Mouse (Mus musculus) heart, embryonic 12.5 days (tissue): Measurements from ENCODE around the gene Gm21974. TPM values are rescaled to one million over a fixed set of nuclear protein-coding genes. Genes with fewer than 3 reads are reported as not detected.
"Not testable (repeated sequence)": the region's sequence is repeated elsewhere in the genome, so short reads cannot be mapped to it uniquely, and the experiment has no call there.

Source experiments
- ATAC-seq: fragments of 200-750 bp; cut with Nextera tagmentation; 2 replicates; pipeline ENCODE4 v1.8.0; 2017; ENCODE audit warnings: moderate TSS enrichment, moderate library complexity; ENCODE audit not compliant: insufficient number of reproducible peaks, low FRiP score
- H3K27ac ChIP-seq: fragments of 300-500 bp; sonication (generic); 2 replicates; pipeline ENCODE4 v1.5.1; 2016; ENCODE audit warnings: mild to moderate bottlenecking, moderate library complexity; ENCODE audit not compliant: poor library complexity, severe bottlenecking
- H3K27me3 ChIP-seq: fragments of 300-500 bp; sonication (generic); replicated peaks from 2 replicates; pipeline ENCODE4 v1.6.1; 2016; ENCODE audit warnings: mild to moderate bottlenecking, moderate library complexity
- H3K36me3 ChIP-seq: fragments of 300-500 bp; sonication (generic); 2 replicates; pipeline ENCODE4 v1.6.1; 2016; ENCODE audit warnings: mild to moderate bottlenecking, moderate library complexity
- H3K4me1 ChIP-seq: fragments of 300-500 bp; sonication (generic); replicated peaks from 2 replicates; pipeline ENCODE4 v1.6.1; 2016; ENCODE audit warnings: mild to moderate bottlenecking
- H3K4me2 ChIP-seq: fragments of 300-500 bp; sonication (generic); 2 replicates; pipeline ENCODE4 v1.6.1; 2016; ENCODE audit warnings: mild to moderate bottlenecking, moderate library complexity
- H3K4me3 ChIP-seq: fragments of 300-500 bp; sonication (generic); 2 replicates; pipeline ENCODE4 v1.5.1; 2016; ENCODE audit warnings: mild to moderate bottlenecking
- H3K9ac ChIP-seq: fragments of 300-500 bp; sonication (generic); 2 replicates; pipeline ENCODE4 v1.6.1; 2016; ENCODE audit warnings: mild to moderate bottlenecking, moderate library complexity
- H3K9me3 ChIP-seq: fragments of 300-500 bp; sonication (generic); replicated peaks from 2 replicates; pipeline ENCODE4 v1.6.1; 2016; ENCODE audit warnings: mild to moderate bottlenecking, moderate library complexity
- WGBS: fragments of 180-500 bp; shearing (Covaris S2); methylation state at CpG from one replicate; pipeline ENCODE4 v1.1.7; 2016; 5-methylcytosine and 5-hydroxymethylcytosine counted together
- polyA plus RNA-seq: library from polyadenylated mRNA; unstranded; fragments of >200 nt; fragmentation: Nextera tagmentation; extraction: Ambion mirVana; gene quantifications from 2 replicates; pipeline ENCODE4 v1.2.1, GENCODE M21; 2016

Gm21974 gene
- not detected in 2 replicates for polyA plus RNA-seq

GRCm38 (mm10) chr7:127895442-127895841, at the start of gene Gm21974, which contains the start of gene Vkorc1:
Gm21974 (minus strand) TSS chr7:127895454.
Vkorc1 (minus strand) TSS chr7:127895617.
- Histone ChIP-seq H3K27ac (peak within 1 kb of the TSS; percentile 73), H3K4me1 (peaks cover 28% of the 10 kb centered on the region), H3K36me3 (peaks cover 23% of the 10 kb centered on the region), H3K4me2 (peak within 1 kb of the TSS; percentile 92), H3K27me3 (no peaks in the 10 kb centered on the region), H3K4me3 (peak within 1 kb of the TSS; percentile 64), H3K9me3 (no peaks in the 10 kb centered on the region), H3K9ac (peak within 1 kb of the TSS; percentile 73)
- under 1% methylated on average over 26 of the region's 26 CpGs for WGBS
- ATAC-seq, result peak; percentile 97

DNA sequence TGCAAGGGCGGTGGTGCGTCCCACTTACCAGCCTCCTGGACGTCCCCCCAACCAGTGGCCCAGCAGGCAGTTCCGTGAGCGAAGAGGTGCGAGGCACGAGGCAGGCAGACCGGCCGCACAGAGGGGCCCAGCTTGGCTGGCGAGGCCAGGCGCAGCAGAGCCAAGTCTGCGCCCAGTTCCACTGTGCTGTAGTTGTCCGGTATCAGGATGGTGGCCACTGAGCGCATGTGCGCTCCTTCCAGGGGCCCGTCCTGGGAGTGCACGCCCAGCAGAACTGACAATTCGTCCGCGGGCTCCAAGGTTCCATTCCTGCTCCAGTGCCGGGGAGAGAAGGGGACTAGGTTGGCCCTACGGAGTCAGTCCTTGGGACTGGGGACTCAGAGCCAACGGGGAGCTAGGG, 49.4 kb upstream of the Gm21974 start:
- H3K36me3 ChIP-seq, result no peaks in the 10 kb centered on the region
- H3K27me3 ChIP-seq, result peaks cover 42% of the 10 kb centered on the region
- no peak; the same call in 1 of the 2 replicates for ATAC-seq
- 8% methylated on average over 23 of the region's 23 CpGs for whole genome bisulfite sequencing
- no peak overlapping the region for H3K27ac ChIP-seq
- H3K4me3 ChIP-seq, result peak overlapping the region; percentile 6
- no peaks in the 10 kb centered on the region for H3K9me3 ChIP-seq
- peak overlapping the region; percentile 56 for H3K4me2 ChIP-seq
- peaks cover 8% of the 10 kb centered on the region; the same call in 1 of the 2 replicates for H3K4me1 ChIP-seq
- peak overlapping the region; percentile 34; the same call in 1 of the 2 replicates for H3K9ac ChIP-seq

DNA sequence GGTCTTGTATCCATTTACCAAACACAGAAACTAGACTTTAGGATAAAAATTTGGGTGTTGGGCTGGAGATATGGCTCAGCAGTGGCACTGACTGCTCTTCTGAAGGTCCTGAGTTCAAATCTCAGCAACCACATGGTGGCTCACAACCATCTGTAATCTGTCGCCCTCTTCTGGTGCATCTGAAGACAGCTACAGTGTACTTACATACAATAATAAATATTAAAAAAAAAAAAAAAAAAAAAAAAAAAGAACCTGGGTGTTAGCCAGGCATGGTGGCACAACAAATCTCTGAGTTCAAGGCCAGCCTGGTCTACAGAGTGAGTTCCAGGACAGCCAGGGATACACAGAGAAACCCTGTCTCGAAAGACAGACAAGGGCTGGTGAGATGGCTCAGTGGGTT, 46.8 kb upstream of the Gm21974 start:
- H3K4me2 ChIP-seq, H3K4me3 ChIP-seq, H3K9ac ChIP-seq, H3K4me1 ChIP-seq, ATAC-seq, H3K27ac ChIP-seq, H3K36me3 ChIP-seq, H3K9me3 ChIP-seq: not testable (repeated sequence)
- H3K27me3 ChIP-seq, result peaks cover 40% of the 10 kb centered on the region
- 51% methylated on average over 2 of the region's 2 CpGs for WGBS

DNA sequence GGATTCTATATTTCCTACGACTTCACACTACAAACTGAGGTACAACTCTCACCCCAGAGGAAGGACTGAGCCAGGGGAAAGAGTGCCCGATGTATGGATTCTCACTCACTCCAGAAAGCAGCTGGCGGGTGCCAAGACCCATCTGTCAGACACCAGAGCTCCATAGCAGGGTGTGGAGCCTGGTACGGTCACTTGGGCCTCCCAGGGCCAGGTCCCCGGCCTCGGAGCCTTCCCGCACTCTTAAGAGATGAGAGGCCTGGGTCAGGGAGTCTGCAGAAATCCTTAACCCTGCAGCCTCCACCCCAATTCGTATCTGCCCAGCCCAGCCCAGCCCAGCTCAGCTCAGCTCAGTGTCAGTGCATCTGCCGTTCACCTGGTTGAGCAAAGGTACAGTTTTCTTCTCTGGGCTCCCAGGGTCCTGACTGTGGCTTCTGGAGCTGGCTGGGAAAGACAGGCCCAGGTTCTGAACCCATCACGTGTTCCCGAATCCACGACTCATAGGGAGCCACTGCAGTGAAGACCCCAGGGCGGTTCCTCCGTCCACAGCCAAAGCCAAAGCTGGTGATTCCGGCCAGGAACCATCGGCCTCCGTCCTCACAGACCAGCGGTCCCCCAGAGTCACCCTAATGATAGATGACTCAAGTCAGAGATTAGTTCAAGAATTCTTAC, 41.1 kb upstream of the Gm21974 start:
- Histone ChIP-seq H3K36me3 (no peaks in the 10 kb centered on the region), H3K27ac (peak overlapping the region; percentile 20; the same call in 1 of the 2 replicates), H3K4me2 (peak overlapping the region; percentile 96), H3K9me3 (no peaks in the 10 kb centered on the region), H3K4me3 (peak overlapping the region; percentile 88), H3K9ac (peak overlapping the region; percentile 86), H3K27me3 (0 out of 2 replicates have a peak, but pooled peaks cover 5% of the 10 kb centered on the region), H3K4me1 (peaks cover 22% of the 10 kb centered on the region)
- no peak for ATAC-seq
- WGBS, result 50% methylated on average over 18 of the region's 18 CpGs

GRCm38 (mm10) chr7:127935748-127936159, 40.5 kb upstream of the Gm21974 start:
- WGBS, result under 1% methylated on average over 38 of the region's 38 CpGs
- ATAC-seq, result peak; percentile 30
- peak overlapping the region; percentile 86 for H3K9ac ChIP-seq
- H3K9me3 ChIP-seq, result no peaks in the 10 kb centered on the region
- no peaks in the 10 kb centered on the region for H3K36me3 ChIP-seq
- peaks cover 25% of the 10 kb centered on the region for H3K4me1 ChIP-seq
- H3K4me2 ChIP-seq, result peak overlapping the region; percentile 96
- peak overlapping the region; percentile 20; the same call in 1 of the 2 replicates for H3K27ac ChIP-seq
- peak overlapping the region; percentile 88 for H3K4me3 ChIP-seq
- 0 out of 2 replicates have a peak, but pooled peaks cover 5% of the 10 kb centered on the region for H3K27me3 ChIP-seq

GRCm38 (mm10) chr7:127935028-127935722, 39.9 kb upstream of the Gm21974 start:
- peaks cover 26% of the 10 kb centered on the region for H3K4me1 ChIP-seq
- 6% methylated on average over 32 of the region's 32 CpGs for WGBS

GRCm38 (mm10) chr7:127934075-127934474, 38.8 kb upstream of the Gm21974 start:
- ATAC-seq, result no peak
- Histone ChIP-seq H3K4me2 (no peak overlapping the region), H3K4me1 (peaks cover 37% of the 10 kb centered on the region)

More at GRCm38 (mm10) chr7:127935028-127935722, 39.9 kb upstream of the Gm21974 start:
- H3K4me2 ChIP-seq, result peak overlapping the region; percentile 96
- ATAC-seq, result peak; percentile 93
- H3K4me3 ChIP-seq, result peak overlapping the region; percentile 88
- peak overlapping the region; percentile 61 for H3K27ac ChIP-seq
- peak overlapping the region; percentile 86 for H3K9ac ChIP-seq
- H3K9me3 ChIP-seq, result no peaks in the 10 kb centered on the region
- H3K27me3 ChIP-seq, result peaks cover 8% of the 10 kb centered on the region; the same call in 1 of the 2 replicates
- no peaks in the 10 kb centered on the region for H3K36me3 ChIP-seq

GRCm38 (mm10) chr7:127932273-127933031, 37.2 kb upstream of the Gm21974 start:
- H3K4me3 ChIP-seq, result no peak overlapping the region
- no peaks in the 10 kb centered on the region for H3K36me3 ChIP-seq
- ATAC-seq, result no peak
- no peak overlapping the region for H3K4me2 ChIP-seq
- H3K9ac ChIP-seq, result no peak overlapping the region
- peaks cover 41% of the 10 kb centered on the region for H3K4me1 ChIP-seq
- H3K27me3 ChIP-seq, result peaks cover 28% of the 10 kb centered on the region
- WGBS, result 26% methylated on average over 13 of the region's 13 CpGs
- H3K9me3 ChIP-seq, result no peaks in the 10 kb centered on the region
- no peak overlapping the region for H3K27ac ChIP-seq

More at GRCm38 (mm10) chr7:127934075-127934474, 38.8 kb upstream of the Gm21974 start:
- Histone ChIP-seq H3K9me3 (no peaks in the 10 kb centered on the region), H3K4me3 (no peak overlapping the region), H3K27ac (no peak overlapping the region), H3K27me3 (peaks cover 13% of the 10 kb centered on the region), H3K9ac (no peak overlapping the region), H3K36me3 (no peaks in the 10 kb centered on the region)
- WGBS, result 84% methylated on average over 5 of the region's 5 CpGs

DNA sequence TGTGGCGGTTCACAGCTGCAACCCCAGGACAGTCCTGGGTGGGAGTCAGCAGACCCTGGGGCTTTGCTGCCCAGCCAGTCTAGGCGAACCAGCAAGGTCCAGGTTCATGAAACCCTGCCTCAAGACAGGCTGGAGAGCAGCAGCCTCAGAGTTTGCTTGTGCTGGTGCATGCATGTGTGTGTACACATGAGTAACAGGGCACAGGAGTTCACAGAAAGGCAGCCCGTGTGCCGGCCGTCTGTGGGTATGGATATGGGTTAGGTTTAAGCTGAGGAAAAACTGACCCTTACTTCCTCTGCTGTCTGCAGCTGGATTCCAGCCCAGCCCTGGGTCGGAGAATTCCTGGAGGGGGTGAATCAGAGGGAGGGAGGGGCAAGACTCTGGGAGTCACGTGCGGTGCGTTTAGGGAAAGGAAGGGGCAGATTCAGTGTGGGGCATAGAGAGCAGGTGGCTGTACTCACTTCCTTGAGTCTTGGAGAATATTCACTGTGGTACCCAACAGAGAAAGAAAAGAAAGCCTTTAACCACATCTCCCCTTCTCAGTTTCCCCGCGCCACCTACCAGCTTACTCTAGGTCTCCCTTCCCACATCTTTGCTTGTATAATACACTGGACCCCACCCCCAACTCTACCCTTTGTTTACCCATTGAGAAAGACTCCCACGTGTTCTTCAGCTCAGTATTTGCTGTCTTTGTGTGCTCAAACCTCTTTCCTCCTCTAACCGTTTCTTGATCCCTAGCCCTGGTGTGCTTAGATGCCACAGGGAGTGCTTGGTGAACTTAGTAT, 36.3 kb upstream of the Gm21974 start:
- Histone ChIP-seq H3K36me3 (no peaks in the 10 kb centered on the region), H3K4me1 (peaks cover 40% of the 10 kb centered on the region), H3K9me3 (no peaks in the 10 kb centered on the region), H3K4me3 (no peak overlapping the region), H3K9ac (peak overlapping the region; percentile 55; the same call in 1 of the 2 replicates), H3K27me3 (peaks cover 27% of the 10 kb centered on the region), H3K27ac (no peak overlapping the region), H3K4me2 (peak overlapping the region; percentile 23; the same call in 1 of the 2 replicates)
- ATAC-seq, result no peak
- WGBS, result 43% methylated on average over 13 of the region's 13 CpGs

GRCm38 (mm10) chr7:127930636-127931035, 35.4 kb upstream of the Gm21974 start:
- no peak overlapping the region for H3K4me2 ChIP-seq
- whole genome bisulfite sequencing, result 82% methylated on average over 5 of the region's 5 CpGs
- no peak overlapping the region for H3K9ac ChIP-seq
- H3K9me3 ChIP-seq, result no peaks in the 10 kb centered on the region
- peaks cover 3% of the 10 kb centered on the region; the same call in 1 of the 2 replicates for H3K36me3 ChIP-seq
- peaks cover 34% of the 10 kb centered on the region for H3K4me1 ChIP-seq
- ATAC-seq, result no peak
- no peak overlapping the region for H3K27ac ChIP-seq
- H3K27me3 ChIP-seq, result peaks cover 23% of the 10 kb centered on the region
- H3K4me3 ChIP-seq, result no peak overlapping the region
